Mouse (Mus musculus) kidney, postnatal 36 days (tissue): ENCODE measurements around the gene Fam129c.
A peak's percentile ranks its signal among the peaks of the same experiment; 100 is the strongest.

ENCODE experiments used
- DNase-seq, 2 experiments: peaks; one replicate each; pipeline ENCODE4 v3.0.0; 2021 to 2022; ENCODE audit warnings: mixed read lengths in 2 of 2

Gene Fam129c

DNA sequence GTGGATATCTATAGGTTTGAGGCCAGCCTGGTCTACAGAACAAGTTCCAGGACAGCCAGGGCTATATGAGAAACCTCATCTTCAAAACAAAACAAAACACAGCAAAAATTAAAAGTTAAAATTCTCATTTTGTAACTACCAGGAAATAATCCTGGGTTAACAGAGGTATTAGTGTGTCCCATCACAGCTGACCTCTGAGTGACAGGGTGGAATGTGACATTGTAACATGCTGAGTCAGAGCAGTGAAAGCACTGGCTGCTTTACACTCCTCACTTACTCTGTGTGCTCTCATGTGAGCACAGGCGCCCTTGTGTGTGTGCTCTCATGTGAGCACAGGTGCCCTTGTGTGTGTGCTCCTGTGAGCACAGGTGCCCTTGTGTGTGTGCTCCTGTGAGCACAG is 22.4 kb upstream of the Fam129c start:
- DNase-seq, result no peak

DNA sequence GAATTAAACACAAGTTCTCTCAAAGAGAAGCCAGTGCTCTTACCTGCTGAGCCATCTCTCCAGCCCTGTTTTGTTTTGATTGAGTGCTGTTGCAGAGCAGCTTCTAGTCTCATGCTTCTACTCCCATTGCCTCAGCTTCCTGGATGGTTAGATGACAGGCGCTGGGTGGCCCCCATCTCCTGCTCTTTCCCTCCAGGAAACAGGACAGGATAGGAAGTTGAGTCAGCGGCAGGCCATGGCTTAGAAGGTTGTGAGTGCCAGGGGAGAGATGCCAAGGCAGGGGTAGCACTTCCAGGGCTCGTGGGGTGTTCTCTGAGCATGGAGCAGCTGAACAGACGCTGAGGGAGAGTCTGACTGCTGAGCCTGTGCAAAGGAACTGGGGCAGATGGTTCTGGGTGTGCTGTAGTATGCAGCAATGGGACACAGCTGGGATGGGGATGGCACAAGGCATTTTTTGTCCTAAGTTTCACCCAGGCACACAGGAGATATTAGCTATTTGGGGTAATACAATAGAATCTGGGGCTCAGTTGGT is 19.5 kb upstream of the Fam129c start:
- DNase-seq, result no peak

DNA sequence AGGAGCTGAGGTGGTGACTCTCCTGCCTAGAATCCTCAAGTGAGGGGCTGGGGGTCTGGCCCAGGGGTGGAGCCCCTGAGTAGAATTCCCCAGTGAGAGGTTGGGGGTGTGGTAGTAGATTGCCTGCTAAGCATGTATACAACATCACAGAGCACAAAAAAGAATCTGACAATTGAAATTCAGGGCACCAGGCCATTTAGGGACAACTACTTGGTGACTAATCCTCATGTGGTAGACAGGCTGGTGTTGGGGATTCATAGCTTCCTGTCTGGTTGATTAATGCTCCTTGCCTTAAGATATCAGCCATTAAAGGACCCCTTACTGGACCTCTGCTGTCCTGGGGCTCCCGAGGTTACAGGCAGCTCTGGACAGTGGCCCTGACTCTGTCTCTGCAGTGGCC is 18.4 kb upstream of the Fam129c start:
- DNase-seq, result no peak

DNA sequence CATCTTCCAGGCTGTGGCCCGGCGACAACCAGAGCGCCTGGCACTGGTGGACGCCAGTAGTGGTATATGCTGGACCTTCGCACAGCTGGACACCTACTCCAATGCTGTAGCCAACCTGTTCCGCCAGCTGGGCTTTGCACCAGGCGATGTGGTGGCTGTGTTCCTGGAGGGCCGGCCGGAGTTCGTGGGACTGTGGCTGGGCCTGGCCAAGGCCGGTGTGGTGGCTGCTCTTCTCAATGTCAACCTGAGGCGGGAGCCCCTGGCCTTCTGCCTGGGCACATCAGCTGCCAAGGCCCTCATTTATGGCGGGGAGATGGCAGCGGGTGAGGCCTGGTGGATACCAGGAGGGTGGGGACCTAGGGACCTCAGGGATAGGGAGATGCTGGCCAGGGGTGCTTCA is 18.0 kb upstream of the Fam129c start:
- DNase-seq, result no peak

DNA sequence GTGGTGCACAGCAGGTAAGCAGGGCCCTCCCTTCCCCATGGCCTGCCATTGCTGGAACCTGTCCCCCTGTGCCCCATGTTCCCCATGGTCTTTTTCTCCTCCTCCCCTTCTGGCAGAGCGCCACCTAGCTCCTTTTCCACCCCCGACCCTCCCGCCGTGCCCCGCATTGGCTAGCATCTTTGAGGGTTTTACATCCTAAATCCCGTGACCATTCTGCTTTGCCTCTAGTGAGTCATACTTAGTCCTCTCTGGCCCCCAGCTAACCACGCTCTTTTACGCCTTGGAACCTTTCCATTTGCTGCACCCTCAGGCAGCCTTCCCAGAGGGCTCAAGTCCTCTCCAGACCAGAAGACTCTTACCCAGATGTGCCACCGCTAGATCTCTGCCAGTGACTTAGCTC is 17.2 kb upstream of the Fam129c start:
- DNase-seq, result no peak

DNA sequence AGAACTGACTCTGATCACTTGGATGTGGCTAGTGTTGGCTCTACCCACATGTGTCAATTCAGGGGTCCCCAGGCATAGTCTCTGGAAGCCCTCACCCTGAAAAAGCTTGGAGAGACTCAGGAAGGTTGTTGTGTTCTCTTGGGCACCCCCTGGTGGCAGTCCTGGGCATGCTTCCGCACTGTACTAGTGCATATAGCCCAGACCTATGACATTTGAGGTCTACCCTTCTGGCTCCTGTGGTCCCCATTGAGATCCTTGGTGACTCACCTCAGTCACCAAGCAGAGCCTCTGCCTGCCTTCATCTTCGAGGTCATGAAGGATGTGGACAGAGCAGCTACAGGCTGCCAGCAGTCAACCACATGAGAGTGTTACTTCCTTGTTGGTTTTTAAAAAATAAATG is 10.6 kb upstream of the Fam129c start:
- DNase-seq, result peak; percentile 61 to 84

DNA sequence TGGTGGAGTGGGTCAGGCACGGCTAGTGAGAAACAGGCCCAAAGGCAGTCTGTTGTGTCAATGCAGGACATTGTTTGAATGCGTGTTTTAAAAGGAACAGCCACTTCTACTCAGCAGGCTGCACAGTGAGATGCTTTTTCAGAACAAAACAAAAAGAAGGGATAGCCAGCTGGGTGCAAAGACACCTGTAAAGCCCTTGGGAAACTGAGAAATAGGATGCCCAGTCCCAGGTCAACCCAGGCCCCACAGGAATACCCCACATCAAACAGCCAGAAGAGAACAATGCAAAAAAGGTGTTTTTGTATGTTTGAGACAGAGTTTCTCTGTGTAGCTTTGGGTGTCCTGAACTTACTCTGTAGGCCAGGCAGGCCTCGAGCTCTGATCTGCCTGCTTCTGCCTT is 8.7 kb upstream of the Fam129c start:
- no peak for DNase-seq

DNA sequence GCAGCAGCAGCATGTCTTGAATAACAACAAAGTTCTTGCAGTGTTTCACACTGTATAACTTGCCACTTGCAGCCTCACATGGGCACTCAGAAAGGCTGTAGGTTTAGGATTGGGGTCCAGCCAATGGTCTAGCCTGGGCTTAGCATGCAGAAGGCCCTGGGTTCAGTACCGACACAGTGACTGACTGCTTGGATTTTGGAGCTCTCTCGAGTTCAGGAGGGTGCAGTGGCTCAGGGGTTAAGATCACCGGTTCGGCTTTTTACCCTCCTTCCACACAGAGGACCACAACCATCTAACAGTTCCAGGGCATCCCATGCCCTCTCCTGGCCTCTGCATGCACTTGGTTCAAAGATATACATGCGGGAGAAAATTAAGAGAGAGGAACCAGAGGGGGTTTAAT is 6.4 kb upstream of the Fam129c start:
- DNase-seq, result no peak

DNA sequence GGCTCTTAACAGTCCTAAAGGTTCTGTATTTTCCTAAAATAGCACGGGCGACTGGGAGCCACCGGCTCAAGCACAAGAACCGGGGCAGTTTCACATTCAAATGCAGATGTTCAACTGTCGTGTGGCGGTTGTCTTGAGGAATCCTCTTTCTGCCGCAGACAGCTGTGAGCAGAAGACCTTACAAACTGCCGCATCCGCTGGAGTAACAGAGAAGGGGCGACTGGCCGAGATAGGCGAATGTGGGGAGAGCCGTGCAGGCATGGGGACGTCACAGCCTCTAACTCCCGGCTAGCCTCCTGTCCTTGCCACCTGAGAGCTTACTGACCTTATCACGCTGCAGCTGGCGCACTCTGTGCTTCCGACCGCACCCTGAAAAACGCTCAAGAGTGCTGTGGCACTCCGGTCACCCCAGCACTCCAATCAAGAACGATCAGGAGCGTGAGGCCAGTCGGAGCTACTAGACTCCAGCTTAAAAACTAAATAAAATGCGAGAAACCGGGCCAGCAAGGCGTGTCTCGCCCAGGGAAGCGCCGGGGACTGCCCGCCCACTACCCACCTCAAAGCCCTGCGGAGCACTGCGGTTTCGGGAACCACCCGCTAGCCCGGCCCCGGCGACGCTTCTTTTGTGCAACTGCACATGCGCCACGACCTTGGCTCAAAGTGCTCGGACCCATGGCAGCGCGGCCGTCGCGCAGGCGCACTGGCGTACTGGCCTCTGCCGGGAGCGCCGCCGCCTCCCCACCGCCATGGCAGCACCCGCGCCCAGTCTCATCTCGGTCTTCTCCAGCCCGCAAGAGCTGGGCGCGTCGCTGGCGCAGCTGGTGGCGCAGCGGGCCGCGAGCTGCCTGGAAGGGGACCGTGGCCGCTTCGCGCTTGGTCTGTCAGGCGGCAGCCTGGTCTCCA is 5.7 kb upstream of the Fam129c start, which contains the start of gene Pgls:
Gene Pgls (plus strand): TSS at position 706 of the 903 bp plus-strand sequence.
- DNase-seq, result peak; percentile 97 to 98

DNA sequence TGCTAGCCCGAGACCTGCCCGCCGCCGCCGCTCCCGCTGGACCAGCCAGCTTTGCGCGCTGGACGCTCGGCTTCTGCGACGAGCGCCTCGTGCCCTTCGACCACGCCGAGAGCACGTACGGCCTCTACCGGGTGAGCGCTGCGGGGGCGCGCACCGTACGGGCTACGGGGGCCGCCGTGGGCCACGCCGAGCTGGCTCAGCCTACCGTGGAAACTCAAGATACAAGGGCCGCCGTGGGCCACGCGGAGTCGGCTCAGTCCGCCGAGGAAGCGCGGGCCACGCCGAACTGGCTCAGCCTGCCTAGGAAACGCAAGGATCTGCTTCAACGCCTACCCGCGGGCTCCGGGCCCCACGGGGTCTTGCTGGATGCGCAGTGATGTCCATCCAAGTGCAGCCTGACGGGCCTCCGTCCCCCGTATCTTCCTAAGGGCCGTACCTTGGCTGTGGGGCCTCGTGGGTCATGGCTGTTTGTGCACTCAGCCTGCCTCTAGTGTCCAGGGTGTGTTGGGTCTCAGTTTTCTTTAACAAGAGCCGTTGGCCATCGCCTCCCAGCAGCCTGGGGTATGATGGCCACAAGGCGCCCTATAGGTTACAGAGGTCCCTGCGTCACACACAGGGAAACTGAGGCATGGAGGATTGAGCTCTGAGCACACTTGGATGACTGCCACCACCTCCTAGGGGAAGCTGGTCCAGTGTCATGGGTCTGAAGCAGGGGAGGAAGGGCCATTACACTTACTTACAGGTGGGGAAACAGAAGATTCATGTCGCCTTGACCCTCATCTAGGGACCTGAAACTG is 4.9 kb upstream of the Fam129c start:
- peak; percentile 84 to 89 for DNase-seq

DNA sequence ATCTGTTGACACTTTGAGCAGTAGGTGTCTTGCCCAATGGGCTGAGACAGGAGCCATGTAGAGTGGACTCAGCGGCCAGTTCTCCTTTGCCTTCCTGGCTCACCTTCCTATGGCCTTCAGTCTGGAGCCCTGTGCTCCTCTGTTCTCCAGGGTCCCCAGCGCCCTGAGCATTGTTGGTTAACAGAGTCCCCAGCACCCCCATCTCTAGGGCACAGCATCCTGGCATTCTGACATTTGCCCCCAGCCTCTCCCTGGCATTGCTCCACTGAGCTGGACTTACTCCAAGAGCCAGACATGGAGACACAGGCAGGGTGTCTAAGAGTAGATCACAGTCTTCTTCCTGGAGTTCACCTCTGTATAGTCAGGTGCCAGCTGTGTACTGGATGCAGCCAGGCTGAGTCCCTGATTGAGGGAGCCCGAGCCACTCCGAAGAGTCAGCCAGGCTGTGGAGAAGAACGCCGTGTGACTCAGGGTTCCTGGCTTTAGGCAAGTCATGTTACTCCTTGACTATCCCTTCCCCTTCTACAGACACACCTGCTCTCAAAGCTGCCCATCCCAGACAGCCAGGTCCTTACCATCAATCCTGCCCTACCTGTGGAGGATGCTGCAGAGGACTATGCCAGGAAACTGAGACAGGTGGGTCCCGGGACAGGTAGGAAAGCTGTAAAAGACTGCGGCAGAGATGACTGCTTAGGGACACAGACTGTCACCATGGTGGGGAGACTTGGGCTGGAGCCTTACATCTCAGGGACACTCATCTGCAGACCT is 3.7 kb upstream of the Fam129c start:
- DNase-seq, result peak; percentile 30 to 40

DNA sequence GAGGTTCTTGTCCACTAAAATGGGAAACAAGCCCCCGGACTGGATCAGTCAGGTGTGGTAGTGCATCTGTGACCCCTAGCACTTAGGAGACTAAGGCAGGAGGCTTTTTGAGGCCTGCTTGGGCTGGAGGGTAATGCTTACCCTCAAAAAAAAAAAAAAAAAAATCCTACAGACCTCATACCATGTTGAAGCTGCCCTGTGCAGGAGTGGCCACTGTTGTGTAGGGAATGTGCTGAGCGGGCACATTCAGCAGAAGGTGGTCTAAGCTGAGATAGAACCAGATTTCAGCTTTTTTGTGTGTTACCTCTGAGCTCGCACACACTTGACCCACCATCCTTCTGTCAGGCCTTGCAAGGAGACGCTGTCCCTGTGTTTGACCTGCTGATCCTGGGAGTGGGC is 3.1 kb upstream of the Fam129c start:
- no peak for DNase-seq

DNA sequence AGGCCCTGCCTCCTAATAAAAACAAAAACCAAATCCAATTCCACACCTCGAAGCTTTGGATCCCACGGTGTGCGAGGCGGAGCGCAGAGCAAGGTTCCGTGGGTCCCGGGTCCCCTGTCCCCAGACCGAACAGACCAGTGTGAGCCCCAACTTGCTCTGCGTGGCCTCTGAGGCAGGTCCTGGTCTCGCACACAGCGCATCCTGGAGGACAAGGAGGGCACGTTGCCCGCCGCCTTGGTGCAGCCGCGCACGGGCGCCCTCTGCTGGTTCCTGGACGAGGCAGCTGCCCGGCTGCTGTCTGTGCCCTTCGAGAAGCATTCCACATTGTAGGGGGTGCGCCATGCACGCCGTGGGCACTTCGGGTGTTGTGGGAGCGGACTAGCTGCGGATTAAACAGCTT is 1.6 kb upstream of the Fam129c start:
- DNase-seq, result peak; percentile 88 to 97

DNA sequence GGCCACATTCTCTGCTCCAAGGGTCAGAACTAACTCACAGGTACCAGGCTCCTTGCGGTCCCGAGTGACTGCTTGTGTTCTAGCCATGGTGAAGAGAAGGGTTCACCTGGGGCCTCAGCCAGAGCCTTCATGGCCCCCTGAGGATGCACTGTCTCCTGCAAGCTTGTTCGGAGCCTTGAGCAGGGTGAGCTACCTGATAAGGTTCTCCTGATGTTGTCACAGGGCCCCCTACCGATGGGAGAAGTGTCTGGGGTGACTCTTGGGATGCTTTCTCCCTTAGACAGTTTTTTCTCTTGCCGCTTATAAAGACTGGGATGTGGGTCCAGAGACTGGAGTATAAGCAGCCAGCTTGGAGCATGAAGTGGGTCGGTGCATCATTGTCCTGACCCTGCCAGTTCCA is 1.1 kb upstream of the Fam129c start:
- DNase-seq, result no peak

DNA sequence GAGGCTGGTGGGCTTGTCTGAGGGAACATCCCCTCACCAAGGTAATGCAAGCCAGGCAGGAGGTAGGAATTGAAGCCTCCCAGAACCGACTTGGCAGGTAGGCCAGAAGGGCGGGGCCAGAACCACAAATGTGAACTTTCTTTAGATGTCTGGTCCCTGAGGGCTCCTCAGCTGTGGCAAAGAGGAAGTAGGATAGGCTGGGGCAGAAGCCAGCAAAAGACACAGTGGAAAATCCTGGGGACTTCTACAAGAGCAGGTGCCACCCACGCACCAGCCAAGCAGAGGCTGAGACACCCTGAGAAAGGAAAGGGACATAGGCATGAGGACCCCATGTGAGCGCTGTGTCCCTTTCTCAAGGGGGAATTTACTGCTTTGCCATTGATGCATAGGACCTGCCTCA is 650 bp upstream of the Fam129c start:
- no peak for DNase-seq

DNA sequence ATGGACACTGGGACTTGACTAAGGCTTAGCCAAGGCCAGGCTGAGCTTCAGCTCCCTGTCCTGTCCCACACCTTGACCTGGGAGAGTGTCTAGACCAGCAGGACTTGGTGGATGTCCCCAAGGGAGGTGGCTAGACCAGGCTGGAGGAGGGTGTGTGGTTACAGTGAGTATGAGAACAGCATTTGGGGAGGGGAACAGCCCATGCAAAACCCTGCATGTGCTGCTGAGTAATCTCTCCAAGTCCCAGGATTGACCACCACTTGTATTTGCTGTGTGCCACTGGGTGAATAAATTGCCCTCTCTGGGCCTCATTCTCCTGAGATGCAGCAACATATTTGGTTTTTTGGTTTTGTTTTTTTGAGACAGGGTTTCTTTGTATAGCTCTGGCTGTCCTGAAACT is 927 bp downstream of the Fam129c start:
- DNase-seq, result no peak

DNA sequence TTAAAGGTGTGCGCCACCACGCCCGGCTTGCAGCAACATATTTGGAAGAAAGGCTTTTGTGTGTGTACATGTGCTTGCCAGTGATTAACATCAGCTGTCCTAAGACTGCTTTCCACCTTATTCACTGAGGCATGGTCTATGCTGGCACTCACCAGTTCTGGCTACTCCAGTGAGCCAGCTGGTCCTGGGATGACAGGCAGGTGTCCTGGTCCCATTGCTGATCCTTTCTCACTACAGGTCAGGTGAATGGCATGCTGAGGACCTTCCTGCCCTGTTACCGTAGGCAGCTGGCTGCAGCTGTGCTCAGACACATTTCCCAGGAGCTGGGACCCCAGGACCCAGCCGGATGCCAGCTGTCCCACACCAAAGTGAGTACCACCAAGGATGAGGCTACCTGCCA is 1.4 kb downstream of the Fam129c start:
- DNase-seq, result no peak

DNA sequence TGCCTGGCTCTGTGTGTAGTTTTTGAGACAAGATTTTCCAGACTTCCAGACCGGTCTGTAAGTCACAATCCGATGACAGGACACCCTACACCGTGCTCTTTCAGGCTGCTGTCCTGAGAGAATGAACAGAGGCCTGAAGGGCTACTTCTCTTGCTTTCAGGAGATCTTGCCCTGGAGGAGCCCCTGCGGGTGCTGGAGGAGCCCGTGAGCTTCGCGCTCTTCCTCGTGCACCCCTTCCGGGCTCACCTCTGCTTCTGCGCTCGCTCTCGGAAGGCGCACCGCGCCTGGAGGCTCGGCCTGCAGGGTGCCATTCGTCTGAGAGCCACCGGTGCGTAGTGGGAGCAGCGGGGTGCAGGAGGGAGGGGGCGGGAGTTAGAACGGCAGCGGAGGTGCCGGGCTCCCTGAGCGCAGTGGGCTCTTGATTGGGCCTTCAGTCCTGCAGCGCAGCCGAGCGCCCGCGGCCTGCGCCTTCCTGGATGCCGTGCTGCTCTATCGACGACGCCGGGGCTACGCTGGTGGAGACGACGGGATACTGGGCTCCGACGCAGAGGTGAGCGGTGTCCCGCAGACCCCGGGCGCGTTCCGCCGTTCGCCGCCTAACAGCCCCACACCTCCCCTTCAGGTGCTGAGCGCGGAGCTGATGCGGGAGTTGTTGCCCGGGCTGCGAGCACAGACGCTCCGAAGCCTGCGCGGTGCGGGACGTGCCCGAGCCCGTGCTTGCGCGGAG is 4.7 kb downstream of the Fam129c start:
- DNase-seq, result no peak

DNA sequence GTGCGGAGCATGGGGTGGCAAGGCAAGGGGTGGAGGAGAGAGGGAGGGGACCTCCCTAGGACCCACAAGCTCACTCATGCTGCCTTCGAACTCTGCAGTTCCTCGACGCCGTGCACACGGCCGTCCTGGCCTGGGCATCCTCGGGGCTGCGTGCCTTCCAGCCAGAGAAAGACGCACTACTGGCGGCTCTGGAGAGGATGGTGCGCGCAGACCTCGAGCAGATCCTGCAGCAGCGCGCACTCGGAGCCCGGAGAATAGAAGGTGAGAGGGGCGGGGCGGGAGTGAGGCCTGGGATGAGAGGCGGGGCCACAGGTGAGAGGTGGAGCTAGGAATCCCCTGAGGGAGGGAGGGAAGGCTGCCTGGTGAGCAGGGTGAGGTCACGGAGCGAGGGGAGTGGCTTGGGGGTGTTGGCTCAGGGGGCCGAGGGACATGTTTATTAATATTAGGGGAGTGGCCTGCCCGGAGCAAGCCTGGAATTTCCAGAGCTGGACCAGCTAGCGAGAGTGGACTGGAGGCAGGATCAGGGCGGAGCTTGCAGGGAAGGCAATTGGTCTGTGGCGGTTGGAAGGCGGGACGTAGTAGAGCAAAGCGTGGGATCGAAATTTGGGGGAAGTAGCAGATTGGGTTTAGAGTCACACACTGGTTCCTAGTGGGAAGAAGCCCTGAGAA is 5.4 kb downstream of the Fam129c start:
- DNase-seq, result peak; percentile 92 to 94

DNA sequence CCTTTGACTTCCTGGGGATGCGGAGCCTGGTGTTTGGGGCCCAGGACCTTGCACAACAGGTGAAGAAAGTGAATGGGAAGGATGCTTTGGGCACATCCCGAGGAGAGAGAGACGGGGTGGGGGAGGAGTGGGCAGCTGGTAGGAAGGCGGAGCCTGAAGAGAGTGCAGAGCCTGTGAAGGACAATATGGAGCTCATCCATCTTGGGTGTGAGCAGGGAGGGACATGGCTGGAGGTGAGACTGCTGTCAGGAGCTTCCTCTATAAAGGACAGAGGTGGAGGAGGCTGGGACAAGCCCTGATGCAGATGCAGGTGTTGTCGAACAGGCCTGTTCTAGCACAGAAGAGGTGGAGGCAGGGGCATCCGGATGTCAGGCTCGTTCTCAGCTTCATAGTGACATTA is 6.6 kb downstream of the Fam129c start:
- DNase-seq, result no peak

DNA sequence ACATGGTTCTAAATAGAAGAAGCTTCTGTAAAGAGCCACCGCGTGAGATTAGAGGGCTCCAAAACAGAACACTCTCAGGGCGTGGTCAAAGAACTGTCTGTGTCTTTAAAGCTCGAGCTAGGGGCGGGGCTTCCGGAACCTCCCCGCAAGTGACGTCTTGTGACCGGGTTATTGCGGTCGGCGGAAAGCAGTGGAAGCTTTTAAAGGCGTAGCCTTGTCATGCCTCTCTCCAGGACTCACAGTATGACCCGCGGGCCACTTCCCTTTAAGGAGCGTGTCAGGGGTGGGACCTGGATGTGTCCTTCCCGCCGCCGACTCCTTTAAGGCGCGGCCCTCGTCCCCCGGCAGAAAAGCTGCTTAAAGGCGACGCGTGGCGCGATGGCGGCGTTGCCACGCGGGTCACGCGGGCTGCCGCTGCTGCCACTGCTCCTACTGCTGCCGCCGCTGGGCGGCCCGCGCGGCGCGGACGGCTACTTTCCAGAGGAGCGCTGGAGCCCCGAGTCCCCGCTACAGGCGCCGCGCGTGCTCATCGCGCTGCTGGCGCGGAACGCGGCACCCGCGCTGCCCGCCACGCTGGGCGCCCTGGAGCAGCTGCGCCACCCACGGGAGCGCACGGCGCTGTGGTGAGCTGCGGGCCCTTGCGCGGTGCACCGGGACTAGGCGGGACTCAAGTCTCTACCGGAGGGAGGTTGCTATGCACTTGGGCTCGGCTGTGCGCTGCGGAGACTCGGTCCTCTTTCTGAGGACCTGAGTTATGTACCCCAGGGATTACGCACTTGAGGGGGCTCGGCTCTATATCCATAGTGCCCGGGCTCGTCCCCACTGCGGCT is 13.6 kb downstream of the Fam129c start, which contains the start of gene Colgalt1:
Gene Colgalt1 (plus strand): TSS at position 177 of the 830 bp plus-strand sequence.
- peak; percentile 98 to 99 for DNase-seq
